Mouse (Mus musculus) gastrocnemius, postnatal 4 days (tissue): ENCODE measurements around the gene Inka1. TPM values are rescaled to one million over a fixed set of nuclear protein-coding genes. Genes with fewer than 3 reads are reported as not detected.
"Not testable (repeated sequence)": the region's sequence is repeated elsewhere in the genome, so short reads cannot be mapped to it uniquely, and the experiment has no call there.

Experiments
- DNase-seq, 2 experiments: peaks; one replicate each; pipeline ENCODE4 v3.0.0; 2021 to 2022; ENCODE audit warnings: low spot score in 2 of 2, mixed read lengths in 2 of 2
- long read RNA-seq, 2 experiments: library from polyadenylated mRNA; stranded (forward); transcript quantifications; one replicate each; pipeline ENCODE4 v2.0.0; 2021
- total RNA-seq, 2 experiments: library from RNA; stranded (reverse); gene quantifications; 2 replicates each; pipeline ENCODE4 v1.2.3; 2021

Inka1 gene
- 10 to 100 TPM; 18.8 to 22.1 TPM for total RNA-seq
- long read RNA-seq, experiment 1, transcript Inka1-201 (2 exons, 1,025 nt) = major isoform, 10 of 11 reads
- long read RNA-seq, experiment 1, partial matches to known transcripts = 0 of 11 reads
- long read RNA-seq, experiment 1, other reads (novel, unspliced or antisense) = 1 of 11 reads
- long read RNA-seq, experiment 2, transcript Inka1-201 (2 exons, 1,025 nt) = major isoform, 12 of 16 reads
- long read RNA-seq, experiment 2, partial matches to known transcripts = 2 of 16 reads
- long read RNA-seq, experiment 2, other reads (novel, unspliced or antisense) = 1 of 16 reads

- peak; percentile 91 to 94 for DNase-seq
Observed at GRCm38 (mm10) chr9:107985131-107986119, at the start of gene Inka1. Gene Inka1, minus strand, starts transcription at chr9:107985879.

- no peak for DNase-seq
Observed at GRCm38 (mm10) chr9:108032126-108032525, 46.4 kb upstream of the Inka1 start.

GRCm38 (mm10) chr9:108027867-108028266, 42.2 kb upstream of the Inka1 start:
- no peak for DNase-seq

GRCm38 (mm10) chr9:108026584-108026983, 40.9 kb upstream of the Inka1 start:
- no peak for DNase-seq

GRCm38 (mm10) chr9:108023216-108023615, 37.5 kb upstream of the Inka1 start:
- DNase-seq = no peak

- no peak for DNase-seq
Observed at GRCm38 (mm10) chr9:108020741-108021140, 35.1 kb upstream of the Inka1 start.

- no peak for DNase-seq
Observed at GRCm38 (mm10) chr9:108017127-108017526, 31.4 kb upstream of the Inka1 start.

GRCm38 (mm10) chr9:108013577-108013976, 27.9 kb upstream of the Inka1 start:
- DNase-seq = not testable (repeated sequence)

GRCm38 (mm10) chr9:108010385-108010784, 24.7 kb upstream of the Inka1 start:
- no peak for DNase-seq

- no peak for DNase-seq
Observed at GRCm38 (mm10) chr9:108008041-108008440, 22.4 kb upstream of the Inka1 start.

GRCm38 (mm10) chr9:108003531-108003890, 17.8 kb upstream of the Inka1 start:
- DNase-seq = no peak

- no peak for DNase-seq
Observed at GRCm38 (mm10) chr9:108002778-108003530, 17.3 kb upstream of the Inka1 start.

- peak; percentile 99 to 100 for DNase-seq
Observed at GRCm38 (mm10) chr9:108001922-108002770, 16.5 kb upstream of the Inka1 start, which contains the start of gene Ip6k1. Gene Ip6k1, plus strand, starts transcription at chr9:108002501.

- DNase-seq = no peak
Observed at GRCm38 (mm10) chr9:107996049-107996448, 10.4 kb upstream of the Inka1 start, which contains the start of gene Gm20662. Gene Gm20662, plus strand, starts transcription at chr9:107996349.

GRCm38 (mm10) chr9:107995513-107995912, 9.8 kb upstream of the Inka1 start:
- no peak for DNase-seq

- no peak for DNase-seq
Observed at GRCm38 (mm10) chr9:107994464-107994863, 8.8 kb upstream of the Inka1 start.

GRCm38 (mm10) chr9:107993013-107993412, 7.3 kb upstream of the Inka1 start:
- DNase-seq = no peak

- DNase-seq = no peak
Observed at GRCm38 (mm10) chr9:107992197-107992596, 6.5 kb upstream of the Inka1 start, which contains the start of gene Cdhr4. Gene Cdhr4, plus strand, starts transcription at chr9:107992497.

- no peak for DNase-seq
Observed at GRCm38 (mm10) chr9:107987950-107988349, 2.3 kb upstream of the Inka1 start.

- peak; percentile 74 to 86 for DNase-seq
Observed at GRCm38 (mm10) chr9:107986376-107986775, 697 bp upstream of the Inka1 start.
